Mouse (Mus musculus) hindbrain, embryonic 11.5 days (tissue): Measurements from ENCODE around the gene Acbd4. TPM values are rescaled to one million over a fixed set of nuclear protein-coding genes. Genes with fewer than 3 reads are reported as not detected.
A peak's percentile ranks its signal among the peaks of the same experiment; 100 is the strongest.

Experiments used
- ATAC-seq: fragments of 200-750 bp; cut with Nextera tagmentation; 2 replicates; pipeline ENCODE4 v1.8.0; 2017; ENCODE audit warnings: mild to moderate bottlenecking, moderate TSS enrichment, moderate library complexity; ENCODE audit not compliant: low FRiP score
- DNase-seq: peaks from one replicate; pipeline ENCODE4 v3.0.0-alpha.2; 2015; ENCODE audit warnings: low spot score
- H3K27ac ChIP-seq: fragments of 300-500 bp; sonication (generic); 2 replicates; pipeline ENCODE4 v1.5.1; 2014; ENCODE audit warnings: mild to moderate bottlenecking, low read depth, low read length
- H3K27me3 ChIP-seq: fragments of 300-500 bp; sonication (generic); 2 replicates; pipeline ENCODE4 v1.6.1; 2014; ENCODE audit warnings: mild to moderate bottlenecking, low read length, moderate library complexity, mixed read lengths; ENCODE audit not compliant: control insufficient read depth, insufficient read depth
- H3K36me3 ChIP-seq: fragments of 300-500 bp; sonication (generic); 2 replicates; pipeline ENCODE4 v1.6.1; 2014; ENCODE audit warnings: mild to moderate bottlenecking, low read length, moderate library complexity, mixed read lengths; ENCODE audit not compliant: control insufficient read depth, insufficient read depth
- H3K4me1 ChIP-seq: fragments of 300-500 bp; sonication (generic); replicated peaks from 2 replicates; pipeline ENCODE4 v1.6.1; 2014; ENCODE audit warnings: low read length, mixed read lengths; ENCODE audit not compliant: control insufficient read depth, insufficient read depth
- H3K4me2 ChIP-seq: fragments of 300-500 bp; sonication (generic); replicated peaks from 2 replicates; pipeline ENCODE4 v1.6.1; 2014; ENCODE audit warnings: mild to moderate bottlenecking, low read depth, low read length
- H3K4me3 ChIP-seq: fragments of 300-500 bp; sonication (generic); 2 replicates; pipeline ENCODE4 v1.5.1; 2014; ENCODE audit warnings: low read depth, low read length
- H3K9ac ChIP-seq: fragments of 300-500 bp; sonication (generic); 2 replicates; pipeline ENCODE4 v1.6.1; 2014; ENCODE audit warnings: low read depth, low read length
- H3K9me3 ChIP-seq: fragments of 300-500 bp; sonication (generic); 2 replicates; pipeline ENCODE4 v1.6.1; 2016; ENCODE audit warnings: low read length; ENCODE audit not compliant: control insufficient read depth
- WGBS: fragments of 180-500 bp; shearing (Covaris S2); extraction: QIAGEN DNeasy Blood & Tissue Kit; methylation state at CpG from one replicate; pipeline ENCODE4 v1.1.7; 2014; 5-methylcytosine and 5-hydroxymethylcytosine counted together
- polyA plus RNA-seq: library from polyadenylated mRNA; unstranded; fragments of >200 nt; fragmentation: Nextera tagmentation; extraction: Ambion mirVana; gene quantifications from 2 replicates; pipeline ENCODE4 v1.2.1, GENCODE M21; 2014

Gene Acbd4
- polyA plus RNA-seq, 1 experiment from 2014 or later = 6.2 TPM

- no peaks in the 10 kb centered on the region for H3K27me3 ChIP-seq
- no peak for ATAC-seq
- H3K27ac ChIP-seq = no peak overlapping the region
- no peak overlapping the region for H3K4me2 ChIP-seq
- DNase-seq = no peak
- H3K9me3 ChIP-seq = no peaks in the 10 kb centered on the region
- no peak overlapping the region for H3K4me3 ChIP-seq
- H3K9ac ChIP-seq = no peak overlapping the region
- no peaks in the 10 kb centered on the region for H3K4me1 ChIP-seq
- whole genome bisulfite sequencing = 85% methylated on average over 8 of the region's 8 CpGs
- H3K36me3 ChIP-seq = peaks cover 17% of the 10 kb centered on the region
These were observed 34.0 kb upstream of the Acbd4 start for GRCm38 (mm10) chr11:103067457-103068001.

DNA sequence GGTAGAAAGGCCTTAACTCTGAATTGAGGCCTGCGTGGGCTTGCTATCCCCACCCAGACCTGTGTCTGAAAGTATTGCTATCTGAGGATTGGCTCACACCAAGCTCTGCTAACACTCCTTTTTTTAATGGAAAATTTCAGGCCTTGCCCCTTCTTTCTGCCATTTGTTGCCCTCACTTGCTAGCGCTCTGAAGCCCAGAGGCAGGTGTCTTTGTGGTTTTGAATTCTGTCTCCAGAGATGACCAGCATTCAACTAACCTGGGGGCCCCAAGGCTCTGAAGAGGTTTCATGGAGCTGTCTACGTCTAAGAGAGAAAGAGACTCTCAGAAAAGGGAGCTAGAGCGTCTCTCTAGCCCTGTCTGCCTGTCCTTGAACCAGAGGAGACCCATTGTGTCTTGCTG, 33.2 kb upstream of the Acbd4 start:
- Histone ChIP-seq H3K27ac (no peak overlapping the region), H3K27me3 (no peaks in the 10 kb centered on the region), H3K36me3 (peaks cover 17% of the 10 kb centered on the region), H3K4me2 (no peak overlapping the region), H3K4me1 (no peaks in the 10 kb centered on the region), H3K4me3 (no peak overlapping the region), H3K9me3 (no peaks in the 10 kb centered on the region), H3K9ac (no peak overlapping the region)
- DNase-seq (no peak), ATAC-seq (no peak)
- 95% methylated on average over 4 of the region's 4 CpGs for WGBS

GRCm38 (mm10) chr11:103068884-103069283, 32.6 kb upstream of the Acbd4 start:
- DNase-seq (no peak), ATAC-seq (no peak)
- Histone ChIP-seq H3K9me3 (no peaks in the 10 kb centered on the region), H3K27me3 (no peaks in the 10 kb centered on the region), H3K9ac (no peak overlapping the region), H3K4me3 (no peak overlapping the region), H3K36me3 (peaks cover 16% of the 10 kb centered on the region), H3K4me2 (no peak overlapping the region), H3K27ac (no peak overlapping the region), H3K4me1 (no peaks in the 10 kb centered on the region)
- WGBS = 91% methylated on average over 11 of the region's 11 CpGs

DNA sequence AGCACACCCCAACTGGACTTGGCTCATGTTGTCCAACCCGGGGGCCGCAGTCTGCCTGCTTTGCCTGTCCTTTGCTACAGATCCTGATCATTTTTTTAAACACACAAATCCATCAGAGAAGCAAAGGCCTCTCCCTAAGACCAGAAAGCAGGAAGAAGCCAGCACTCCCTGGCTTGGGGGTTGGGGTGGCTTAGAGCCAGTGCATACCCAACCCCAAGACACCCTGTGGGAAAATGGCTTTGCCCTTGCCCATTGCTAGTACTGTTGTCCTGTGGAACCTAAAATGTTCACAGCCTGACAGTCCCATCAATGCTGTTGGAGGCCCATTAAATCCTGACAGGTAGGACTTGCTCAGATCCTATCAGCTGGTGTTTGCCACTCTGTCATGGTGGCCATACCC, 31.8 kb upstream of the Acbd4 start:
- H3K36me3 ChIP-seq = peaks cover 12% of the 10 kb centered on the region
- ATAC-seq = no peak

DNA sequence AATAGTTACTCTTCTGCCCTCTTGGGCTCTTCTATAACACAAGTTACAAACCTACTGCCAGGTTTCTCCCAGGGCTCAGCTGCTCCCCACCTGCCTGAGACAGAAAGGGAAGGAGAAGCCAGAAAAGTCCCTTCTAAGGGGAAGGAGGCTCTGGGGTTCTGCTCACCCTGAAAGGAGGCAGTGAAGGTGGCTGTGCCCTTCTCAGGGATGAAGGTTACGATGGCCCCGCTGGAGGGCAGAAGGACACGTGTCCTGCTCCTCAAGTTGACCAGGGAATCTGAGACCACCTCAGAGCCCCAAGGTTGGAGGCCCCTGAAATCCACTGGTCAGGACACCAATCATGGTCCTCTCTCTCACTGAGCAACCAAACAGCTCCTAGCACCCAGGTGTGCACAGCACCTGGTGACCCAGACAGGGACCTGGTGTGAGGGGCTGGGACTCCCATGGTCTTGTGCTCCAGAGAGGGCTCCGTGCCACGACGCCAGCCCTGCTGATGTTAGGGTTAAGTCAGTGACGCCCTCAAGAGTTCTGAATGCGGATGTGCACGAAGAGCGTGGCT, 31.1 kb upstream of the Acbd4 start:
- H3K4me1 ChIP-seq = no peaks in the 10 kb centered on the region; the same call in 1 of the 2 replicates
- peaks cover 9% of the 10 kb centered on the region for H3K36me3 ChIP-seq
- no peaks in the 10 kb centered on the region for H3K9me3 ChIP-seq
- no peak overlapping the region for H3K4me3 ChIP-seq
- no peak for DNase-seq
- H3K27ac ChIP-seq = no peak overlapping the region
- 88% methylated on average over 10 of the region's 10 CpGs for WGBS
- no peak overlapping the region for H3K4me2 ChIP-seq
- ATAC-seq = no peak
- H3K9ac ChIP-seq = no peak overlapping the region
- no peaks in the 10 kb centered on the region for H3K27me3 ChIP-seq

More for the DNA sequence above, 31.8 kb upstream of the Acbd4 start:
- no peak overlapping the region for H3K4me2 ChIP-seq
- H3K4me3 ChIP-seq = no peak overlapping the region
- H3K9me3 ChIP-seq = no peaks in the 10 kb centered on the region
- no peak for DNase-seq
- H3K9ac ChIP-seq = no peak overlapping the region
- H3K4me1 ChIP-seq = no peaks in the 10 kb centered on the region; the same call in 1 of the 2 replicates
- 92% methylated on average over 2 of the region's 2 CpGs for WGBS
- no peaks in the 10 kb centered on the region for H3K27me3 ChIP-seq
- no peak overlapping the region for H3K27ac ChIP-seq

DNA sequence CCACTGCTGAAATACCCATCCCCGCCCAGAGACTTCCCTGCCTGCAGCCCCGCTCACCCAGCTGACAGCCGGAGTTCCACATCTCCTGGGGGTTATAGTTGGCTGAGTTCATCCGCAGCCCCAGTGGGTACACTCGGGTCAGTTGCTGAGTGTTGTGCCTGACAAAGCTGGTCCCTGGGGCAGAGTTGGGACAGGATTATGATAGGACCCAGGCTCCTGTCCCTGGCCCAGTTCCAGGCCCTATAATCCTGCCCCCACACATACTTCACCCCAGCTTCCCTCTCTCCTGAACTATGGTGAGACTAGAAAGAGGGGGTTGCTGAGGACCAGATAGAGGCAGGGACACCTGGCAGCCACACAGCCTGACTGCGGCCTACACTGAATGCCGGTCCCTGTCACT, 27.8 kb upstream of the Acbd4 start:
- no peak overlapping the region for H3K9ac ChIP-seq
- H3K36me3 ChIP-seq = peaks cover 4% of the 10 kb centered on the region; the same call in 1 of the 2 replicates
- 92% methylated on average over 7 of the region's 7 CpGs for WGBS
- H3K27ac ChIP-seq = no peak overlapping the region
- no peaks in the 10 kb centered on the region for H3K9me3 ChIP-seq
- no peaks in the 10 kb centered on the region for H3K27me3 ChIP-seq
- ATAC-seq = no peak
- DNase-seq = no peak
- no peak overlapping the region for H3K4me2 ChIP-seq
- H3K4me1 ChIP-seq = no peaks in the 10 kb centered on the region; the same call in 1 of the 2 replicates
- H3K4me3 ChIP-seq = no peak overlapping the region

GRCm38 (mm10) chr11:103074121-103074650, 27.3 kb upstream of the Acbd4 start:
- H3K27ac ChIP-seq = no peak overlapping the region
- H3K4me1 ChIP-seq = no peaks in the 10 kb centered on the region; the same call in 1 of the 2 replicates
- H3K4me2 ChIP-seq = no peak overlapping the region
- 57% methylated on average over 10 of the region's 10 CpGs for WGBS
- ATAC-seq (no peak), DNase-seq (no peak)
- H3K4me3 ChIP-seq = no peak overlapping the region
- no peaks in the 10 kb centered on the region for H3K36me3 ChIP-seq
- H3K27me3 ChIP-seq = no peaks in the 10 kb centered on the region
- no peak overlapping the region for H3K9ac ChIP-seq
- no peaks in the 10 kb centered on the region for H3K9me3 ChIP-seq

DNA sequence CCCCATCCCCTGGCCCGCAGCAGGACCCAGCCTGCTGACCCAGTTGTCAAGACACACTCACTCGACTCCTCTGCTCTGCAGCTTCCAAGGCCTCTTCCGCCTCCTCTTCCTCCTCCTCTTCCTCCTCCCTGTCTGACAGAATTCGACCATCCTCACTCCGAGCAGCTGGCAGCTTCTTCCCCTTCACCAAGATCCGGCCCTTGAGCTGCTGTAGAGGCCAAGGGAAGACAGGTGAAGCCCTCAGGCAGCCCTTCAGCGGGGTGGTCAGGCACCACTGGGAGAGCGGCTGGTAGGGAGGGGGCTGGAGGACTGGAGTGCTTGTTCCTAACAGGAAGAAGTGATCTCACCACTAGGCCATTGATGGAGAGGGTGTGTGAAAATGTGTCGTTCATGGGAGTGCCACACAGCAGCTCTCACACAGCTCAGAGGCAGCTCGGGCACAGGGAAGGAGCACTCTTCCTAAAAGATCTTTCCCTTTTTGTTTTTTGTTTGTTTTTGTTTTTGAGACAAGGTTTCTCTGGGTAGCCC, 26.6 kb upstream of the Acbd4 start:
- ATAC-seq (no peak), DNase-seq (peak; percentile 15)
- no peak overlapping the region for H3K9ac ChIP-seq
- H3K4me3 ChIP-seq = no peak overlapping the region
- H3K27ac ChIP-seq = no peak overlapping the region
- WGBS = 30% methylated on average over 10 of the region's 10 CpGs
- H3K4me2 ChIP-seq = no peak overlapping the region
- no peaks in the 10 kb centered on the region for H3K9me3 ChIP-seq
- H3K27me3 ChIP-seq = peaks cover 1% of the 10 kb centered on the region
- H3K36me3 ChIP-seq = no peaks in the 10 kb centered on the region
- H3K4me1 ChIP-seq = no peaks in the 10 kb centered on the region; the same call in 1 of the 2 replicates

- Histone ChIP-seq H3K27ac (no peak overlapping the region), H3K27me3 (peaks cover 12% of the 10 kb centered on the region), H3K4me3 (no peak overlapping the region), H3K9me3 (no peaks in the 10 kb centered on the region), H3K4me2 (no peak overlapping the region), H3K4me1 (peaks cover 5% of the 10 kb centered on the region; the same call in 1 of the 2 replicates), H3K36me3 (no peaks in the 10 kb centered on the region), H3K9ac (no peak overlapping the region)
- WGBS = 94% methylated on average over 7 of the region's 7 CpGs
- no peak for ATAC-seq
- DNase-seq = no peak
These were observed 25.5 kb upstream of the Acbd4 start for GRCm38 (mm10) chr11:103076010-103076409.
